Mouse (Mus musculus): Measurements from ENCODE around the gene Atp6v0e2.

Gene Atp6v0e2

GRCm38 (mm10) chr6:48539860-48540259, 2.4 kb downstream of the Atp6v0e2 start:
- no peak for DNase-seq (ENCODE audit: low read depth)

- DNase-seq (ENCODE audit: low read depth): no peak
Measured at GRCm38 (mm10) chr6:48540721-48541120, 3.3 kb downstream of the Atp6v0e2 start.

GRCm38 (mm10) chr6:48541560-48542450, 4.4 kb downstream of the Atp6v0e2 start:
- DNase-seq (ENCODE audit: low read depth): peak; percentile 99

GRCm38 (mm10) chr6:48542631-48543030, 5.2 kb downstream of the Atp6v0e2 start:
- DNase-seq (ENCODE audit: low read depth): peak; percentile 57

GRCm38 (mm10) chr6:48545251-48545650, 7.8 kb downstream of the Atp6v0e2 start:
- DNase-seq (ENCODE audit: low read depth): no peak

GRCm38 (mm10) chr6:48546271-48546670, 8.9 kb downstream of the Atp6v0e2 start:
- peak; percentile 81 for DNase-seq (ENCODE audit: low read depth)

- peak; percentile 86 for DNase-seq (ENCODE audit: low read depth)
Measured at GRCm38 (mm10) chr6:48546858-48547257, 9.4 kb downstream of the Atp6v0e2 start.

- DNase-seq (ENCODE audit: low read depth): peak; percentile 40
Measured at GRCm38 (mm10) chr6:48548314-48548713, 10.9 kb downstream of the Atp6v0e2 start.

GRCm38 (mm10) chr6:48552918-48553317, 15.5 kb downstream of the Atp6v0e2 start:
- peak; percentile 68 for DNase-seq (ENCODE audit: low read depth)

- peak; percentile 48 for DNase-seq (ENCODE audit: low read depth)
Measured at GRCm38 (mm10) chr6:48553819-48554218, 16.4 kb downstream of the Atp6v0e2 start.

GRCm38 (mm10) chr6:48554280-48555103, 17.1 kb downstream of the Atp6v0e2 start, which contains the start of gene Lrrc61:
Gene Lrrc61 (plus strand): TSS chr6:48554796.
- peak; percentile 100 for DNase-seq (ENCODE audit: low read depth)

GRCm38 (mm10) chr6:48555104-48555890, 17.9 kb downstream of the Atp6v0e2 start:
- DNase-seq (ENCODE audit: low read depth): peak; percentile 72

- DNase-seq (ENCODE audit: low read depth): no peak
Measured at GRCm38 (mm10) chr6:48555956-48556355, 18.5 kb downstream of the Atp6v0e2 start.

GRCm38 (mm10) chr6:48565693-48566310, 28.4 kb downstream of the Atp6v0e2 start:
- DNase-seq (ENCODE audit: low read depth): no peak

- peak; percentile 73 for DNase-seq (ENCODE audit: low read depth)
Measured at GRCm38 (mm10) chr6:48566312-48566711, 28.9 kb downstream of the Atp6v0e2 start.

GRCm38 (mm10) chr6:48568036-48568984, 30.9 kb downstream of the Atp6v0e2 start:
- no peak for DNase-seq (ENCODE audit: low read depth)

- DNase-seq (ENCODE audit: low read depth): no peak
Measured at GRCm38 (mm10) chr6:48569065-48569807, 31.8 kb downstream of the Atp6v0e2 start.

- DNase-seq (ENCODE audit: low read depth): no peak
Measured at GRCm38 (mm10) chr6:48572014-48572413, 34.6 kb downstream of the Atp6v0e2 start.

- peak; percentile 51 for DNase-seq (ENCODE audit: low read depth)
Measured at GRCm38 (mm10) chr6:48572572-48573061, 35.2 kb downstream of the Atp6v0e2 start, which contains the start of gene Rarres2. Gene Rarres2 (minus strand): TSS chr6:48572789.

All from NIH3T3 (cell line).